Mouse (Mus musculus) embryonic facial prominence, embryonic 15.5 days (tissue): ENCODE results near the gene Nlrc5. TPM values are rescaled to one million over a fixed set of nuclear protein-coding genes. Genes with fewer than 3 reads are reported as not detected.

Experiments used
- ATAC-seq: fragments of 200-750 bp; cut with Nextera tagmentation; 2 replicates; pipeline ENCODE4 v1.8.0; 2017; ENCODE audit warnings: low read depth, moderate TSS enrichment; ENCODE audit not compliant: insufficient number of reproducible peaks, low FRiP score, low TSS enrichment
- H3K27ac ChIP-seq: fragments of 300-500 bp; sonication (generic); replicated peaks from 2 replicates; pipeline ENCODE4 v1.5.1; 2015; ENCODE audit warnings: mild to moderate bottlenecking, inconsistent platforms
- H3K27me3 ChIP-seq: fragments of 300-500 bp; sonication (generic); 2 replicates; pipeline ENCODE4 v1.6.1; 2015; ENCODE audit warnings: inconsistent platforms
- H3K36me3 ChIP-seq: fragments of 300-500 bp; sonication (generic); 2 replicates; pipeline ENCODE4 v1.6.1; 2015; ENCODE audit warnings: mild to moderate bottlenecking, inconsistent platforms
- H3K4me1 ChIP-seq: fragments of 300-500 bp; sonication (generic); 2 replicates; pipeline ENCODE4 v1.6.1; 2015; ENCODE audit warnings: inconsistent platforms
- H3K4me2 ChIP-seq: fragments of 300-500 bp; sonication (generic); replicated peaks from 2 replicates; pipeline ENCODE4 v1.6.1; 2015; ENCODE audit warnings: mild to moderate bottlenecking, inconsistent platforms
- H3K4me3 ChIP-seq: fragments of 300-500 bp; sonication (generic); replicated peaks from 2 replicates; pipeline ENCODE4 v1.5.1; 2015; ENCODE audit warnings: mild to moderate bottlenecking, inconsistent platforms
- H3K9ac ChIP-seq: fragments of 300-500 bp; sonication (generic); 2 replicates; pipeline ENCODE4 v1.6.1; 2015; ENCODE audit warnings: inconsistent platforms
- H3K9me3 ChIP-seq: fragments of 300-500 bp; sonication (generic); replicated peaks from 2 replicates; pipeline ENCODE4 v1.6.1; 2016; ENCODE audit warnings: inconsistent platforms
- WGBS: fragments of 180-500 bp; shearing (Covaris S2); methylation state at CpG from one replicate; pipeline ENCODE4 v1.1.7; 2015; 5-methylcytosine and 5-hydroxymethylcytosine counted together
- polyA plus RNA-seq: library from polyadenylated mRNA; unstranded; fragments of >200 nt; fragmentation: Nextera tagmentation; extraction: Ambion mirVana; gene quantifications from 2 replicates; pipeline ENCODE4 v1.2.1, GENCODE M21; 2015

The Nlrc5 gene
- polyA plus RNA-seq, 1 experiment from 2014 or later = 0.40 TPM

DNA sequence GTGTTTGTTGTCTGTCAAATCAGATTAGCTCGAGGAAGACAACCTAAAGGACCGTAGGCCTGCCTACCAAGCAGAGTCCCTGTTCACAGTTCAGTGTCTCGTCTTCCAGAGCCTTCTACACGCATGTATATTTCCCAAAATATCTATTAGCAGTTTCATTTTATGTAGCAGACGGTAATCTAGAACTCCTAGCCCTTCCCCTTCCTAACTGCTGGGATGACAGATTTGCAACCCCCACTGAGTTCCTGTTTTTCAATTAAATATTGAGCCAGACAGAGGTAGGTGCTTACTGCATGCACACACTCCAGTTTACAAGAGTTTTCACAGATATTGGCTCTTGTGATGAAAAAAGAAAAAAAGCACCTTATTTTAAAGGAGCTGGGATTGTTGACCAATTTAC, 115.3 kb downstream of the Nlrc5 start:
- Histone ChIP-seq H3K9ac (no peak overlapping the region), H3K4me2 (no peak overlapping the region), H3K9me3 (no peaks in the 10 kb centered on the region), H3K4me1 (peaks cover under 1% of the 10 kb centered on the region; the same call in 1 of the 2 replicates), H3K4me3 (no peak overlapping the region), H3K27ac (no peak overlapping the region), H3K36me3 (no peaks in the 10 kb centered on the region), H3K27me3 (no peaks in the 10 kb centered on the region)
- ATAC-seq = no peak
- WGBS = 40% methylated on average over 5 of the region's 5 CpGs

DNA sequence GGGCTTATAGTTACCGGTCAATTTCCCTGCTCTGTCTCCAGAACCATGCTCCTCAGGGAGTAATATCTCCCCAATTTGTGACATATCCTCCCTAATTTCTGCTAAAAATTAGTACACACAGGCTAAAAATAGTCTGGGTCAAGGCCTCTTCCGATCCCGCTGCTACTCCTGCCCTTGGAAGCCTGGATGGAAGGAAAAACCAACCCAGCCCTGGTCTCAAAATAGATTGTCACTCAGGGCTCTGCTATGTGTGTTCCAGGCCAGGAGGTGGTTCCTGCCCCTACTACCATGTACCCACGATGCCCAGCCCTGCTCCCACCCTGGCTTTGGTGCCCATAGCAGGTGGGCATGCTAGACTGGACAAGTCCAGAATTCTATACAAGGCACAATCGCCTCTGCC, 115.8 kb downstream of the Nlrc5 start:
- Histone ChIP-seq H3K27me3 (no peaks in the 10 kb centered on the region), H3K27ac (no peak overlapping the region), H3K4me2 (no peak overlapping the region), H3K4me3 (no peak overlapping the region), H3K9ac (no peak overlapping the region), H3K4me1 (no peaks in the 10 kb centered on the region), H3K36me3 (no peaks in the 10 kb centered on the region), H3K9me3 (no peaks in the 10 kb centered on the region)
- 72% methylated on average over 5 of the region's 5 CpGs for WGBS
- no peak for ATAC-seq

DNA sequence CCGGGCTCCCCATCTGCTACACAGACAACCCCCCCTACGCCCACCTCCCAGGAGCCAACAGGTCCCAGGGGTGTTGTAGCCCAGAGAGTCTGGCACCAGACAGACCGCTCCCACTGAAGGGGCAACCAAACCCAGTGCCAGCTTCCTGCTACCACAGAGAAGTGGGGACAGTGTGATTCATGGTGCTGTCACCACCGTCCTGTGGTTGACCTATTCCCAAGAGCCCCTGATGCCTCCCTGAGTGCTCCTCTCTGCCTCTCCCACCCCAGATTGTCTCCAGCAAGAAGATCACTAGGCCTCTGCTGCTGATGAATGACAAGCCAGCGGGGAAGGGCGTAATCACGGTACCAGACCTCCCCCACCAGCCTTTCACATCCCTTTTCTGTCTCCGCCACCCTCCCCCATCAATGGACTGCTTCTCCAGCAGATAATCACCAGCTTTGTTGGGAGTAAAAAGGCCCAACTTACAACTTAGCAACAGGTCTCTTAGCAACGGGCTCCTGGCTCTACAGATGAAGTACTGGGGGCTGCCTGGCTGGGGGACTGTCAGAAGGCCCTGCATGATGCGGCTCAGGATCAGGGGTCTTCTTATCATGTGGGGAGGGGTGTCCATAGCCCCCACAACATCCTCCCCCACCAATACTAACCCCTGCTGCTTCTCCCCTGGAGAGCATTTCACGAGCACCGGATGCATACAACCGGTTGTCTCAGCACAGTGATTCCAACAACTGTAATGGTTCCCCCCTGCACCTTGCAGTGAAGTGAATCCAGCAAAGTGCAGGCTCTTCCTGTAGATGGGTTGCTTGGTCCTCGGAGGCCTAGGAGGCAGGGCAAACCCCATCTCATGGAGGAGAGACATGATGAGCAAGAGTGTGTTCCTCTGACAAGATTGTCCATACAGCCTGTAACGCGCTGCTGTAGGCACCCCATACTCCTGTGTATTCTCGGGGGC, 117.6 kb downstream of the Nlrc5 start:
- Histone ChIP-seq H3K27me3 (no peaks in the 10 kb centered on the region), H3K9ac (no peak overlapping the region), H3K36me3 (no peaks in the 10 kb centered on the region), H3K4me2 (no peak overlapping the region), H3K27ac (no peak overlapping the region), H3K4me3 (no peak overlapping the region), H3K4me1 (no peaks in the 10 kb centered on the region), H3K9me3 (no peaks in the 10 kb centered on the region)
- no peak for ATAC-seq
- 51% methylated on average over 17 of the region's 17 CpGs for WGBS

DNA sequence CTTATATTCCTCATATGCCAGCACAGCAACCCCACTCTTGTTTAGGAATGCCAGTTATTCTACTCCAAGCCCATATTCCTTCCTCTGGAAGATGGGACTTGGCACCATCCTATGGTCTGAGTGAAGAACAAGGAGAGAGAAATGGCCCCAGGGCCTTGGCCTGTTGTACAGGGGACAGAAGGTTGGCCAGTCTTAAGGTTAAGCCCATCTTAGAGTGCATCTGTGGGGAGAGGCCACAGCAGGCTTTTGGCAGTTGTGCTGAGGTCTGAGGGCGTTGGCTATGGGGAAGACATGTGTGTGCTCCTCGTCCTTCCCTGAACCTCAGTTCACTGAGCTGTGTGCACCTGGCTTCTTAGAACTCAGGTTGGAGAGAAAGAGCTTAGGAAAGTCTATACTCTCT, 118.5 kb downstream of the Nlrc5 start:
- Histone ChIP-seq H3K9ac (no peak overlapping the region), H3K4me1 (no peaks in the 10 kb centered on the region), H3K27me3 (no peaks in the 10 kb centered on the region), H3K4me2 (no peak overlapping the region), H3K27ac (no peak overlapping the region), H3K36me3 (no peaks in the 10 kb centered on the region), H3K4me3 (no peak overlapping the region), H3K9me3 (no peaks in the 10 kb centered on the region)
- WGBS = 97% methylated on average over 2 of the region's 2 CpGs
- no peak for ATAC-seq

DNA sequence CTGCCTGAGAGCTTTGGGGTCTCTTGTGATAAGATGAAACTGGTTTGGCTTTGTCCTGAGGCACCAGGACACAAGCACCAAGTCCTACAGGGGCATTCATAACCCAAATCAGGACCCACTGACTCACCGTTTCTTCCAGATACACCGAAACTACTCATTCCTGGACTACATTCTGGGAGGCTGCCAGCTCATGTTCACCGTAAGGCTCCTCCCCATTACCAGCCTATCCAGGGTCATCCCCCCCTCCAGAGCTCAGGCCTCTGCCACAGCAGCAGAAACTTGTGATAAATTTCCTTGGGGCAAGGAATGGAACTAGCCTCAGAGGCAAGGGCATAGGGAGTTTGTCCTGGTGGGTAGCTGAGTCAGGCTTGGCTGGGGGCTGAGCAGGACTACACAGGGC, 123.1 kb downstream of the Nlrc5 start:
- ATAC-seq = no peak
- Histone ChIP-seq H3K9ac (no peak overlapping the region), H3K4me2 (no peak overlapping the region), H3K4me3 (no peak overlapping the region), H3K9me3 (no peaks in the 10 kb centered on the region), H3K36me3 (no peaks in the 10 kb centered on the region), H3K27me3 (no peaks in the 10 kb centered on the region), H3K27ac (no peak overlapping the region), H3K4me1 (no peaks in the 10 kb centered on the region)
- WGBS = 54% methylated on average over 3 of the region's 3 CpGs

DNA sequence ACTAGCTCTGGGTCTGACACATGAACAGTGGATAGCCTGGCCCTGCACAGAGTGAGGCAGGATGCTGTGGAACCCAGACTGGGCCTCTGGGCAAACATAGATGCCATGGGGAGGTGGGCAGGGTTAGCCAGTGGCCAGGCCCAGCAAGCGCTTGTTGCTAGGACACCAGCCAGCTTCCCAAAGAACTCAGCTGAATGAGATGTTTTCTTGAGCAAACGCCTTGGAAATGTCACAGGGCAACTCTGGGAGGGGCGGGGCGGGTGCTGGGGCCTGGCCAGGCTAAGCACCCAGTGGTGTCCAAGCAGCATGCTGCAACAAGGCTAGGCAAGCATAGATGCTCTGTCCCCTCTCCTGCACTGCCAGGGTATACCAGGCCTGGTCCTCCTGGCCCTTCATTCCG, 127.1 kb downstream of the Nlrc5 start:
- Histone ChIP-seq H3K9ac (no peak overlapping the region), H3K9me3 (no peaks in the 10 kb centered on the region), H3K36me3 (no peaks in the 10 kb centered on the region), H3K4me2 (no peak overlapping the region), H3K27me3 (no peaks in the 10 kb centered on the region), H3K27ac (no peak overlapping the region), H3K4me3 (no peak overlapping the region), H3K4me1 (no peaks in the 10 kb centered on the region)
- ATAC-seq = no peak
- WGBS = 61% methylated on average over 5 of the region's 5 CpGs

DNA sequence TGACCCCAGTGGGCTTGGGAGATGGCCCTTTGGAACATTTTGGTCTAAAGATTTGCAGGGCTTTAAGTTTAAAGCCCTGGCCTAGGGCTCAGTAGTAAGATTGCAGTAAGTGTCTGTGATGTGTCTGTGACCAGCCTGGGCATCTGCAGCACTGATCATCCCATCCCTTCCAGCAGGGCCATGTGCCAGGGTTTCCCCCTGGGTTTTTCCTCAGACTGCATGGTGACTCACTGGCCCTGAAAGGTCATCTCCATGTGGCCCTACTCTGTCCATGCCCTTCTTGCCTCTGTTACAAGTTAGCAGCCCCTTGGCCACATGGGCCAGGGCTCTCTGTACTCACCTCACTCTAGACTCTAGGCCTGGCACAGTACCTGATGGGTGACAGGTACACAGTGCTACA, 130.3 kb downstream of the Nlrc5 start:
- Histone ChIP-seq H3K4me3 (no peak overlapping the region), H3K27ac (no peak overlapping the region), H3K9ac (no peak overlapping the region), H3K36me3 (no peaks in the 10 kb centered on the region), H3K4me1 (no peaks in the 10 kb centered on the region; the same call in 1 of the 2 replicates), H3K27me3 (no peaks in the 10 kb centered on the region), H3K4me2 (no peak overlapping the region), H3K9me3 (no peaks in the 10 kb centered on the region)
- ATAC-seq = no peak

DNA sequence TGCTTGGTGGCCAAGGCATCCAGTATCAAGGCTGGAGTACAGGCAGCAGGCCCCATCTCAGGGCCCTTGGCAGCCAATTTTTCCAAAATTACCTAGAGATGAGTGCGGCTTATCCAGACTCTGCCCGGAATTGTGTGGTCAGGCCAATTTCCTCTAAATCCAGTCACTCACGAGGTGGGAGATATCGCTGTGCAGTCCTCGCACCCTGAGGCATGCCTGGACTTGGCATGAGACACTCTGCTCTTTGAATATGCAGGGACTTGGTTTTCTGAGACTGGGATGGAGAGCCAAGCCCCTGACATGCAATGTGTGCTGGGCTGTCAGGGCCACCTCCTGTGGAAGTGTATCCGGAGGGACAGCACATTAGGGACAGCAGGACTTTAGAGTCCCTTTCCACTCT, 131.9 kb downstream of the Nlrc5 start:
- Histone ChIP-seq H3K4me1 (no peaks in the 10 kb centered on the region; the same call in 1 of the 2 replicates), H3K9me3 (no peaks in the 10 kb centered on the region), H3K27me3 (no peaks in the 10 kb centered on the region), H3K9ac (no peak overlapping the region), H3K4me2 (no peak overlapping the region), H3K27ac (no peak overlapping the region), H3K4me3 (no peak overlapping the region), H3K36me3 (no peaks in the 10 kb centered on the region)
- 54% methylated on average over 6 of the region's 6 CpGs for WGBS
- ATAC-seq = no peak

DNA sequence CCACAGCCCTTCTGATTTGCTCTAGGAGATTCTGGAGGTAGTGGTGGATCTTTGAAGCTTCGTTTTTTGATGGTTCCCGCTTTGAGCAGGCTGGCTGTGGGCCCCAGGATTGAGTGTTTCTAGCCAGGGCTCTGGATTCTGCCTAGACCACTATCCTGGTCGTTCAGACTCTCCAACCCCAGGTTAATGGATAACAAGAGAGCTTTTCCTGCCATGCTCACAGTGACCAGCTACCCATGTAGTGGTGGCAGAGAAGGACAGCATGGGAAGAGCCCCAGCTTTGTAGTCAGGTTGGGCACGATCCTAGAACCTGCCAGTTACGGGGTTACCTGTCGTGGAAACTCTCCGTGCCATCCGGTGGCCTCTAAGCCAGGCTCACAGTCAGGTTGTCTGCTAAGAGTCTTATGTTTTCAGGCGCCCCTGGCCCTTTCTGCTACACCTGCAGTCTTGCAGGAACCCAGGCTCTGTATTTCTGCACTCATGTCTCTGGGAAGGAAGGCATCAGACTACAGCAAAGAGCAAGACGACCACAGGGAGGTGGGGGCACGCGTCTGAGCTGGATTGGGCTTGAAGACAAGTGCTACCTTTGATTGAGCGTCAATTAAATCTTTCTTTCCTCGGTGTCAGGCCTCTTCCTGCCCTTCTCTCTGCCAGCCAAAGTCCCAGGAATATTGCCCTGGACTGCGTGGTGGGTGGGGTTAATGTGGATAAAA, 132.4 kb downstream of the Nlrc5 start:
- no peak for ATAC-seq
- 58% methylated on average over 15 of the region's 15 CpGs for WGBS

DNA sequence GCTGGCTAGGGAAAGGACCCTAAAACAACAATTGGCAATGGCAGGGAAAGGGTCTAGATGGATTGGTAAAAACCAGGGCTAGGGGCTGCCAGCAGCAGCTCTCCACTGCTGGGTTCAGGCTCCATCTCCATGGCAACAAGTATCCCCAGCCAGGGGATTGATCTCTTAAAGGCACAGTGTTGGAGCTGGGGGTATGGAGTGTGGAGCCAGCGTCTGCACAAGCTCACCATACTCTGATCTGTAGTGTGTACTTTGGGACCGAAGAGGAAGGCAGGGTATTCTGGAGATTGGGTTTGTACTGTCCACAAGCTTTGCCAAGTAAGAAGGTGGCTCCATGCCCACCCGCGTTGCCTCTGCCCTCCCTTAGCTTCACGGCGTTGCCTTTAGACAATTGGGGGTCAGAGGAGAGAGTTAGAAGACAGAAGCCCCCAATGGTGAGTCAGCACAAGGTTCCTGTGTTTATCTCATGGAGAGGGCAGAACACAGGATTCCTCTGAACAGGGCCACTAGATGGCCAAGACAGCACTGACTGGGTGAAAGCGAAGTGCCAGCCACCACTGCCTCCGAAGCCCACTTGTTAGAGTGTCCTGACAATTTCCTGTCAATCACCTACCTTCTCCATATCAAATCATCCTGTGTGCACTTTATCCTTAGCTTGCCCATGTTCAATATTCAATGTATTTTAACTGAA, 133.1 kb downstream of the Nlrc5 start:
- no peaks in the 10 kb centered on the region; the same call in 1 of the 2 replicates for H3K4me1 ChIP-seq
- no peak overlapping the region for H3K4me3 ChIP-seq
- H3K27me3 ChIP-seq = no peaks in the 10 kb centered on the region
- ATAC-seq = no peak
- no peak overlapping the region for H3K9ac ChIP-seq
- H3K9me3 ChIP-seq = no peaks in the 10 kb centered on the region
- no peak overlapping the region for H3K4me2 ChIP-seq
- 74% methylated on average over 8 of the region's 8 CpGs for WGBS
- no peaks in the 10 kb centered on the region for H3K36me3 ChIP-seq
- H3K27ac ChIP-seq = no peak overlapping the region

More for the DNA sequence above, 132.4 kb downstream of the Nlrc5 start:
- no peaks in the 10 kb centered on the region for H3K9me3 ChIP-seq
- H3K4me1 ChIP-seq = no peaks in the 10 kb centered on the region; the same call in 1 of the 2 replicates
- H3K4me2 ChIP-seq = no peak overlapping the region
- H3K9ac ChIP-seq = no peak overlapping the region
- no peaks in the 10 kb centered on the region for H3K36me3 ChIP-seq
- H3K4me3 ChIP-seq = no peak overlapping the region
- no peaks in the 10 kb centered on the region for H3K27me3 ChIP-seq
- no peak overlapping the region for H3K27ac ChIP-seq

DNA sequence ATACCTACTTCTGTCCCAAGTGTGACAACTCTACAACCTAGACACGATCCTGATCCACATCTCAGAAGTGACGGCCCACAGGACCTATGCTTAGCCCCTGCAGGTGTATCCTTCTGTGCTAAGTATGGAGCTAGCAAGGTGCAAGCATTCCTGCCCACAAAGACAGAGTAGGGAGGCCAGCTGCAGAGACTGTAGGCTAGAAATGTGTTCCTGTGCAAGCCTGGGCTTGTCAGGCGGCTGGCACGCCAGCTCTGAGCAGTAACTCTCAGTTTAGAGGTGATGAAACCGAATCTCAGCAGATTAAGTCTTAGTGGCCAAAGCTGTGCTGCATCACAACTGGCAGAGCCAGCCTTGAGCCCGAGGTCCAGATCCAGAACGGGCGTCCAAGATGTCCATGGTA, 133.9 kb downstream of the Nlrc5 start:
- H3K27ac ChIP-seq = no peak overlapping the region
- 63% methylated on average over 8 of the region's 8 CpGs for WGBS
- no peak for ATAC-seq

More for the DNA sequence above, 133.9 kb downstream of the Nlrc5 start:
- Histone ChIP-seq H3K9ac (no peak overlapping the region), H3K36me3 (peaks cover 3% of the 10 kb centered on the region; the same call in 1 of the 2 replicates), H3K4me2 (no peak overlapping the region), H3K4me3 (no peak overlapping the region), H3K27me3 (no peaks in the 10 kb centered on the region), H3K9me3 (no peaks in the 10 kb centered on the region), H3K4me1 (no peaks in the 10 kb centered on the region; the same call in 1 of the 2 replicates)
